Mouse (Mus musculus): ENCODE results near the gene Togaram2.

GRCm38 (mm10) chr17:71769564-71769963, 96.5 kb downstream of the Togaram2 start:
- TF ChIP-seq CTCF (IDR thresholded peaks at IDR 0.05; ENCODE audit: low read depth) (no peak), EP300 (IDR thresholded peaks at IDR 0.05; ENCODE audit: low read depth) (no peak)

All from liver, embryonic 14.5 days (tissue).